Mouse (Mus musculus): ENCODE measurements around the gene Gm20683. TPM values are rescaled to one million over a fixed set of nuclear protein-coding genes. Genes with fewer than 3 reads are reported as not detected.
A peak's percentile ranks its signal among the peaks of the same experiment; 100 is the strongest.

Gene Gm20683
- polyA plus RNA-seq, 1 experiment from 2014 or later: 14.2 TPM

DNA sequence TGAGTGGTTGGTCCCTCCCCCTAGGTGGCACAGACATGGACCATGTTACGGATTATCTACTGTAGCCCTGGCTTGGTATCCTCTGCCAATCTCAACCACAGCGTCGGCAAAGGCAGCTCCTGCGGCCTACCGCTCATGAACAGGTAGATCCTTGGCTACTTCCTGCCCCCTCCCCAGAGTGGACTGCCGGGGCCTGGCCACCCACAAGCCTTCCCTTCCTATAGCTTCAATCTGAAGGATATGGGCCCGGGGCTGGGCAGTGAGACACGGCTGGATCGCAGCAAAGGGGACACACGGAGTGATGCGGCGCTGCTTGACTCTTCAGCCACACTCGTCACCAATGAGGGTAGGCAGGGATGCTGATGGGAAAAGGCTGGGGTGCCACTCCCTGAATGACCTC, 14.6 kb downstream of the Gm20683 start:
- H3K27ac ChIP-seq (ENCODE audit: low read length): no peak overlapping the region
- no peaks in the 10 kb centered on the region for H3K9me3 ChIP-seq (ENCODE audit: control insufficient read depth, low read length)
- 93% methylated on average over 13 of the region's 13 CpGs for WGBS
- no peaks in the 10 kb centered on the region for H3K27me3 ChIP-seq (replicated peaks; ENCODE audit: control insufficient read depth, insufficient read depth, low read length)
- H3K4me1 ChIP-seq (replicated peaks; ENCODE audit: control insufficient read depth, insufficient read depth, low read length): peaks cover 73% of the 10 kb centered on the region
- ATAC-seq: no peak
- H3K9ac ChIP-seq (replicated peaks; ENCODE audit: low read depth, low read length): no peak overlapping the region
- H3K36me3 ChIP-seq (ENCODE audit: control insufficient read depth, insufficient read depth): peaks cover 20% of the 10 kb centered on the region
- no peak overlapping the region for H3K4me2 ChIP-seq (ENCODE audit: low read length)
- H3K4me3 ChIP-seq (replicated peaks; ENCODE audit: low read length): no peak overlapping the region

DNA sequence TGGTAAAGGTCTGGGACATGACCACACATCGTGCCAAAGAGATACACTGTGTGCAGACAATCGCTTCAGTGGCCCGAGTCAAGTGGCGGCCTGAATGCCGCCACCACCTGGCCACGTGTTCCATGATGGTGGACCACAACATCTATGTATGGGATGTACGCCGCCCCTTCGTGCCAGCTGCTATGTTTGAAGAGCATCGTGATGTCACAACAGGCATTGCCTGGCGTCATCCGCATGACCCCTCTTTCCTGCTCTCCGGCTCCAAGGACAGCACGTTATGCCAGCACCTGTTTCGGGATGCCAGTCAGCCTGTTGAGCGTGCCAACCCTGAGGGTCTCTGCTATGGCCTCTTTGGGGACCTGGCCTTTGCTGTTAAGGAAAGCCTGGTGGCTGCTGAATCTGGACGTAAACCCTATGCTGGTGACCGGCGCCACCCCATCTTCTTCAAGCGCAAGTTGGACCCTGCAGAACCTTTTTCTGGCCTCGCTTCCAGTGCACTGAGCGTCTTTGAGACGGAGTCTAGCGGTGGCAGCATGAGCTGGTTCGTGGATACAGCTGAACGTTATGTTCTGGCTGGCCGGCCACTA, 15.5 kb downstream of the Gm20683 start:
- no peak for ATAC-seq
- Histone ChIP-seq H3K4me2 (ENCODE audit: low read length) (no peak overlapping the region), H3K27me3 (replicated peaks; ENCODE audit: control insufficient read depth, insufficient read depth, low read length) (no peaks in the 10 kb centered on the region), H3K9ac (replicated peaks; ENCODE audit: low read depth, low read length) (no peak overlapping the region), H3K4me1 (replicated peaks; ENCODE audit: control insufficient read depth, insufficient read depth, low read length) (peaks cover 64% of the 10 kb centered on the region), H3K9me3 (ENCODE audit: control insufficient read depth, low read length) (no peaks in the 10 kb centered on the region), H3K36me3 (ENCODE audit: control insufficient read depth, insufficient read depth) (peaks cover 16% of the 10 kb centered on the region), H3K4me3 (replicated peaks; ENCODE audit: low read length) (no peak overlapping the region), H3K27ac (ENCODE audit: low read length) (no peak overlapping the region)
- 93% methylated on average over 27 of the region's 27 CpGs for WGBS

DNA sequence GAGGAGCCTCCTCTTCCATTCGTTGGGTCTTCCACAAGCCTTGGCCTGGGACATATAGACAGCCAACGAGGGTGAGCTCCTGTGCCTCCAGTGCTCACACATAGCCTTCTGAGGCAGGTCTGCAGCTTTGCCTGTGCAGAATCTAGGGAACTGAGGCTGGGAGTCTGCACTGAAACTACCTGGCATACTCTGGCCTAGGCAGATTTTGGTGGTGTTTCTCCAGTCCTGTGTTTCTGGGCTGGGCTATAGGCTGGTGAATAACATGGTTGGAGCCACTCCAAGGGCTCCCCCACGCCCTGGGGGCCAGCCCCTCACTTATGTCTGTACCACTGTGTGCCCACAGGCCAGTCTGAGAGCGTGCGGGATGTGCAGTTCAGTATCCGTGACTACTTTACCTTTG, 16.3 kb downstream of the Gm20683 start:
- peaks cover 10% of the 10 kb centered on the region; the same call in 1 of the 2 replicates for H3K36me3 ChIP-seq (ENCODE audit: control insufficient read depth, insufficient read depth)
- peaks cover 57% of the 10 kb centered on the region for H3K4me1 ChIP-seq (replicated peaks; ENCODE audit: control insufficient read depth, insufficient read depth, low read length)
- H3K4me3 ChIP-seq (replicated peaks; ENCODE audit: low read length): no peak overlapping the region
- H3K27ac ChIP-seq (ENCODE audit: low read length): no peak overlapping the region
- H3K4me2 ChIP-seq (ENCODE audit: low read length): no peak overlapping the region
- no peak for ATAC-seq
- H3K9ac ChIP-seq (replicated peaks; ENCODE audit: low read depth, low read length): no peak overlapping the region
- 92% methylated on average over 6 of the region's 6 CpGs for WGBS
- 0 out of 2 replicates have a peak, but pooled peaks cover 1% of the 10 kb centered on the region for H3K27me3 ChIP-seq (replicated peaks; ENCODE audit: control insufficient read depth, insufficient read depth, low read length)
- H3K9me3 ChIP-seq (ENCODE audit: control insufficient read depth, low read length): no peaks in the 10 kb centered on the region

DNA sequence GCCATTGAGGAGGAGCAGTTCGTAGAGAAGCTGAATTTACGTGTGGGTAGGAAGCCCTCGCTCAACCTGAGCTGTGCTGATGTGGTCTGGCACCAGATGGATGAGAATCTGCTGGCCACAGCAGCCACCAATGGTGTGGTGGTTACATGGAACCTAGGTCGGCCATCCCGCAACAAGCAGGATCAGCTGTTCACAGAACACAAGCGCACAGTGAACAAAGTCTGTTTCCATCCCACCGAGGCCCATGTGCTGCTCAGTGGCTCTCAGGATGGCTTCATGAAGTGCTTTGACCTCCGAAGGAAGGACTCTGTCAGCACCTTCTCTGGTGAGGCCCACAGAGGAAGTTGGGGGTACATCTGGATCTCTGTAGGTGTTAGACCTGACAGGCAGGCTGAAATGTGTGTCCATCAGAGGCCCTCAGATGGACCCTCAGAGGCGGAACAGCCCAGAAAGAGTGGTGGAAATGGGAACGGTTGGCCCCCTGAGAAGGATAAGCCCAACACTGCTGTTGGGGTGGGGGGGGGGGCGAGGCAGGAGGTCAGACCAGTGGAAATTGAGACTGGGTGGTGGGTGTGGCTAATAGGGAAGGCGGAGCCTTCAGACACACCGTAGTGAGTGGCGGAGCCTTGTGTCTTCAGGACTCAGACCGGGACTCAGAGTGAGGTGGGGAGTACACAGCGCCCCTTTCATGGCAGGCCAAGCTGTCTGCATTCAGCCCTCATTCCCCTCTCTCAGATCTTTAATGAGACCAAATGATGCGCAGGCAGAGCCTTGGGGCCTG, 17.0 kb downstream of the Gm20683 start:
- no peak for ATAC-seq
- H3K36me3 ChIP-seq (ENCODE audit: control insufficient read depth, insufficient read depth): peaks cover 12% of the 10 kb centered on the region; the same call in 1 of the 2 replicates
- H3K9me3 ChIP-seq (ENCODE audit: control insufficient read depth, low read length): no peaks in the 10 kb centered on the region
- WGBS: 83% methylated on average over 17 of the region's 17 CpGs
- peaks cover 7% of the 10 kb centered on the region; the same call in 1 of the 2 replicates for H3K27me3 ChIP-seq (replicated peaks; ENCODE audit: control insufficient read depth, insufficient read depth, low read length)
- peak overlapping the region; percentile 77; the same call in 1 of the 2 replicates for H3K9ac ChIP-seq (replicated peaks; ENCODE audit: low read depth, low read length)
- H3K4me2 ChIP-seq (ENCODE audit: low read length): peak overlapping the region; percentile 99
- H3K27ac ChIP-seq (ENCODE audit: low read length): no peak overlapping the region
- peaks cover 50% of the 10 kb centered on the region for H3K4me1 ChIP-seq (replicated peaks; ENCODE audit: control insufficient read depth, insufficient read depth, low read length)
- H3K4me3 ChIP-seq (replicated peaks; ENCODE audit: low read length): peak overlapping the region; percentile 72

DNA sequence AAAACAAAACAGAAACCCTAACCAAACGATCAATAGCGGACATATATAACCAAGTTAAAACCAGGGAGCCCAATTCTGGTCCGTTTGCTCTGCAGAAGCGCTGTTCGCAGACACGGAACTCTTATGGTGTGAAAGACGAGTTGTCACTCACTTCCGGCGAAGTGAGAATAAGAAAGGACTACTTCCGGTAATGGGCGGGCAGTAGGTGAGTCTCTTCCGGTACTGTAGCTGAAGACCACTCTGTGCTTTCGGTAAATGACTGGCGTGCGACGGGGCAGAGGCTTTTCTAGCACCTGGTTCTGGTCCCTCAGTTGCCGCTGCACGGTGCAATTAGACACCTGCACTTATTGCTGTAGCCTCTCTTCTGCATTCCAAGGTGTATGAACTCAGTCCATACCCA, 18.1 kb downstream of the Gm20683 start, which contains the start of gene Wdr24:
Gene Wdr24 (plus strand): TSS at position 176 of the 400 bp plus-strand sequence.
- peaks cover 46% of the 10 kb centered on the region for H3K4me1 ChIP-seq (replicated peaks; ENCODE audit: control insufficient read depth, insufficient read depth, low read length)

DNA sequence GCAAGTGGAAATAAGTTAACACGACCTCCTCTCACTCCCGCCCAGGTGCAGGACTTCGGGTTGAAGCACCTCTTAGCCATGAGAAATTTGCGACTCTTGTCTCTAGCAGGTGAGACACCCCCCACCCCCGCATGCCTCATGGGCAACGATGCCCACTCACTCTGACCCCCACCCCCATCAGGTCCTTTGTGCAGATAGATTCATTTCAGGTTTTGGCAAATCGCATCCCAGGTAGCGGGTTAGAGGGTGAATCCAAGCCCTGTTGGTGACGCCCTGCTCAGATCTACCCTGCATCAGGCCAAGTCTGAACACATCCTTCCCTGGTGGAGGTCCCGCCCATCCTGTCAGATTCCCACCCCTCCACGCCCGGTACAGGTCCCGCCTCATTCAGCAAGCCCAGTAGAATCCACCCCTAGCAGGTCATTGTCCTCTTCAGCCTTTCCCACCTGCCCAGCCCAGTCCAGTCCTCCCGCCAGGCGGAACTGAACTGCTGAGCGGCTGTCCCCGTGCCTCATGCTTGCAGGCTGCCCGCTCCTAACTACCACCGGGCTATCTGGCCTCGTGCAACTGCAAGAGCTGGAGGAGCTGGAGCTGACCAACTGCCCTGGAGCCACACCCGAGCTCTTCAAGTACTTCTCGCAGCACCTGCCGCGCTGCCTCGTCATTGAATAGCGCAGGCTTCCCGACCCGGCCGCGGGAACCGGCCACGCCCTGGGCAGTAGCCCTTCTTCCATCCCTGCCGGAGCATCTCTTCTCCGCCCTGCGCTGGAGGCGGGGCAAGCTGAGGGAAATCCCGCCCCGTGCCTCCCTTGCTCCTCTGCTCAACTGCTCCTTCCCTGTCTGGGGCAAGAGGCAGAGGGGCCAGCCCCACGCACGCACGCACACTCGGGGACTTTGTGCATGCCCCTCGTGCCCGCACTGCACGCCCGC, 22.4 kb downstream of the Gm20683 start:
- Histone ChIP-seq H3K9me3 (ENCODE audit: control insufficient read depth, low read length) (no peaks in the 10 kb centered on the region), H3K36me3 (ENCODE audit: control insufficient read depth, insufficient read depth) (peaks cover 10% of the 10 kb centered on the region), H3K4me2 (ENCODE audit: low read length) (no peak overlapping the region), H3K4me3 (replicated peaks; ENCODE audit: low read length) (no peak overlapping the region), H3K4me1 (replicated peaks; ENCODE audit: control insufficient read depth, insufficient read depth, low read length) (peaks cover 5% of the 10 kb centered on the region), H3K27ac (ENCODE audit: low read length) (no peak overlapping the region), H3K9ac (replicated peaks; ENCODE audit: low read depth, low read length) (no peak overlapping the region), H3K27me3 (replicated peaks; ENCODE audit: control insufficient read depth, insufficient read depth, low read length) (peaks cover 21% of the 10 kb centered on the region; the same call in 1 of the 2 replicates)
- no peak for ATAC-seq
- 10% methylated on average over 46 of the region's 46 CpGs for WGBS

More for the DNA sequence above, 18.1 kb downstream of the Gm20683 start, which contains the start of gene Wdr24:
- Histone ChIP-seq H3K36me3 (ENCODE audit: control insufficient read depth, insufficient read depth) (peaks cover 13% of the 10 kb centered on the region; the same call in 1 of the 2 replicates), H3K27me3 (replicated peaks; ENCODE audit: control insufficient read depth, insufficient read depth, low read length) (peaks cover 13% of the 10 kb centered on the region; the same call in 1 of the 2 replicates), H3K4me3 (replicated peaks; ENCODE audit: low read length) (peak within 1 kb of the TSS; percentile 72), H3K27ac (ENCODE audit: low read length) (peak within 1 kb of the TSS; percentile 67), H3K9ac (replicated peaks; ENCODE audit: low read depth, low read length) (peak within 1 kb of the TSS; percentile 77), H3K9me3 (ENCODE audit: control insufficient read depth, low read length) (no peaks in the 10 kb centered on the region), H3K4me2 (ENCODE audit: low read length) (peak within 1 kb of the TSS; percentile 99)
- 0% methylated on average over 18 of the region's 18 CpGs for WGBS
- peak; percentile 87 for ATAC-seq

DNA sequence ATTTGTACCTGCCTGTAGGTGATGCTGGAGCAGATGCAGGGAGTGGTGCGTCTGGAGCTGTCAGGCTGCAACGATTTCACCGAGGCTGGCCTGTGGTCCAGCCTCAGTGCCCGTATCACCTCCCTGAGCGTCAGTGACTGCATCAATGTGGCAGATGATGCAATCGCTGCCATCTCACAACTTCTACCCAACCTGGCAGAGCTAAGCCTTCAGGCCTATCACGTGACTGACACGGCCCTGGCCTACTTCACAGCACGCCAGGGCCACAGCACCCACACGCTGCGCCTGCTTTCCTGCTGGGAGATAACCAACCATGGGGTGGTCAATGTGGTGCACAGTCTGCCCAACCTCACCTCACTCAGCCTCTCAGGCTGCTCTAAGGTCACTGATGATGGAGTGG, 23.9 kb downstream of the Gm20683 start:
- H3K9ac ChIP-seq (replicated peaks; ENCODE audit: low read depth, low read length): no peak overlapping the region
- no peak overlapping the region for H3K4me2 ChIP-seq (ENCODE audit: low read length)
- peaks cover 11% of the 10 kb centered on the region for H3K4me1 ChIP-seq (replicated peaks; ENCODE audit: control insufficient read depth, insufficient read depth, low read length)
- 86% methylated on average over 11 of the region's 11 CpGs for WGBS
- peaks cover 10% of the 10 kb centered on the region for H3K36me3 ChIP-seq (ENCODE audit: control insufficient read depth, insufficient read depth)
- no peak overlapping the region for H3K4me3 ChIP-seq (replicated peaks; ENCODE audit: low read length)
- H3K9me3 ChIP-seq (ENCODE audit: control insufficient read depth, low read length): no peaks in the 10 kb centered on the region
- H3K27me3 ChIP-seq (replicated peaks; ENCODE audit: control insufficient read depth, insufficient read depth, low read length): peaks cover 21% of the 10 kb centered on the region; the same call in 1 of the 2 replicates
- no peak overlapping the region for H3K27ac ChIP-seq (ENCODE audit: low read length)
- ATAC-seq: no peak

DNA sequence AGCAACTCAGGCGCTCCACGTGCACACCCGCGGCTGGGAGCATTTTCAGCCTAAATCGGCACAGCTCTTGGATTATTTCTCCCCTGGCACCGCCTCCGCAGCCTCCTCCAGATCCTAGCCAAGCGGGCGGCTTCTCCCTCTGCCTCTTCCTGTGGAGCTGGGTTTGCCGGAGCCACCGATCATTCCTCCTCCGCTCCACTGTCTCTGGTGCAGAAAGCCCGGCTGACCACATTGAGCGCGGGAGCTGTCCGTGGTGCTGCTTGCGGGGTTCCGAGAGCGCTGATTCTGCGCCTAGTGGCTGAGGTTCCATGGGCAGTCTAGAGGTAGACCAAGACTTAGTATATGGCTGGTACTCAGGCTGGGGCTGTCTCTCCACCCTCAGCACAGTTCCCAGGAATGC, 28.1 kb downstream of the Gm20683 start:
- peaks cover 3% of the 10 kb centered on the region for H3K36me3 ChIP-seq (ENCODE audit: control insufficient read depth, insufficient read depth)
- peak overlapping the region; percentile 9; the same call in 1 of the 2 replicates for H3K9ac ChIP-seq (replicated peaks; ENCODE audit: low read depth, low read length)
- no peaks in the 10 kb centered on the region for H3K9me3 ChIP-seq (ENCODE audit: control insufficient read depth, low read length)
- peak overlapping the region; percentile 42 for H3K4me2 ChIP-seq (ENCODE audit: low read length)
- peak overlapping the region; percentile 18; the same call in 1 of the 2 replicates for H3K27ac ChIP-seq (ENCODE audit: low read length)
- peaks cover 9% of the 10 kb centered on the region; the same call in 1 of the 2 replicates for H3K27me3 ChIP-seq (replicated peaks; ENCODE audit: control insufficient read depth, insufficient read depth, low read length)
- peaks cover 27% of the 10 kb centered on the region for H3K4me1 ChIP-seq (replicated peaks; ENCODE audit: control insufficient read depth, insufficient read depth, low read length)
- WGBS: 2% methylated on average over 20 of the region's 20 CpGs
- ATAC-seq: no peak
- H3K4me3 ChIP-seq (replicated peaks; ENCODE audit: low read length): peak overlapping the region; percentile 25

Measured in forebrain, embryonic 16.5 days (tissue).